Mouse (Mus musculus) heart, embryonic 16.5 days (tissue): Measurements from ENCODE around the gene Vil1. TPM values are rescaled to one million over a fixed set of nuclear protein-coding genes. Genes with fewer than 3 reads are reported as not detected.
A peak's percentile ranks its signal among the peaks of the same experiment; 100 is the strongest.

Source experiments
- ATAC-seq: fragments of 200-750 bp; cut with Nextera tagmentation; replicated peaks from 2 replicates; pipeline ENCODE4 v1.8.0; 2017; ENCODE audit warnings: moderate number of reproducible peaks; ENCODE audit not compliant: insufficient read depth, low FRiP score; ENCODE audit errors: extremely low read depth
- H3K27ac ChIP-seq: fragments of 300-500 bp; sonication (generic); 2 replicates; pipeline ENCODE4 v1.5.1; 2014; ENCODE audit warnings: mild to moderate bottlenecking, low read length, control low read depth, moderate library complexity
- H3K27me3 ChIP-seq: fragments of 300-500 bp; sonication (generic); 2 replicates; pipeline ENCODE4 v1.6.1; 2014; ENCODE audit warnings: low read length, mixed read lengths; ENCODE audit not compliant: control insufficient read depth, insufficient read depth
- H3K36me3 ChIP-seq: fragments of 300-500 bp; sonication (generic); 2 replicates; pipeline ENCODE4 v1.6.1; 2014; ENCODE audit not compliant: control insufficient read depth, insufficient read depth
- H3K4me1 ChIP-seq: fragments of 300-500 bp; sonication (generic); 2 replicates; pipeline ENCODE4 v1.6.1; 2014; ENCODE audit warnings: low read length, mixed read lengths; ENCODE audit not compliant: control insufficient read depth, insufficient read depth
- H3K4me2 ChIP-seq: fragments of 300-500 bp; sonication (generic); 2 replicates; pipeline ENCODE4 v1.6.1; 2014; ENCODE audit warnings: low read depth, mild to moderate bottlenecking, control low read depth, low read length
- H3K4me3 ChIP-seq: fragments of 300-500 bp; sonication (generic); 2 replicates; pipeline ENCODE4 v1.5.1; 2014; ENCODE audit warnings: mild to moderate bottlenecking, control low read depth, low read length
- H3K9ac ChIP-seq: fragments of 300-500 bp; sonication (generic); 2 replicates; pipeline ENCODE4 v1.6.1; 2014; ENCODE audit warnings: low read length, control low read depth
- H3K9me3 ChIP-seq: fragments of 300-500 bp; sonication (generic); replicated peaks from 2 replicates; pipeline ENCODE4 v1.6.1; 2016; ENCODE audit warnings: low read length; ENCODE audit not compliant: control insufficient read depth
- WGBS: fragments of 180-500 bp; shearing (Covaris S2); extraction: QIAGEN DNeasy Blood & Tissue Kit; methylation state at CpG from one replicate; pipeline ENCODE4 v1.1.7; 2014; 5-methylcytosine and 5-hydroxymethylcytosine counted together
- polyA plus RNA-seq: library from polyadenylated mRNA; unstranded; fragments of >200 nt; fragmentation: Nextera tagmentation; extraction: Ambion mirVana; gene quantifications from 2 replicates; pipeline ENCODE4 v1.2.1, GENCODE M21; 2015

Gene Vil1
- polyA plus RNA-seq, 1 experiment from 2014 or later, result 1.7 TPM

DNA sequence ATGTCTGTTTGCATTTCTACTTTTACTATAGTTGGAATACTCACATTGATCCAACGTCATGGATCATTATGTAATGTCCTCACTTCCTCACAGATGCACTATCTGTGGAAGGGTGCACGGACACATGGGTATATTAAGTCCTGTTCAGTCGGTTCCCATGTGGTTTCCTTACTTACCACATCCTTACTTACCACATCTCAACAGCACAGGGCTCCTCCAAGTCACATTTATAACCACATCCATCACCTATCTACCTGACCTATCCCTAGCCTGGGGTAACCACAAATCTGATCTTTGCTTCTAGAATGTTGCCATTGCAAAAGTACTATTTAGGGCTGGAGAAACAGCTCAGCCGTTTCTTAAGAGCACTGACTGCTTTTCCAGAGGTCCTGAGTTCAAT is 35.8 kb upstream of the Vil1 start:
- H3K4me3 ChIP-seq, result no peak overlapping the region
- no peaks in the 10 kb centered on the region for H3K9me3 ChIP-seq
- H3K36me3 ChIP-seq, result no peaks in the 10 kb centered on the region
- no peak for ATAC-seq
- WGBS, result 63% methylated on average over 4 of the region's 4 CpGs
- H3K27ac ChIP-seq, result no peak overlapping the region
- no peak overlapping the region for H3K9ac ChIP-seq
- peaks cover 7% of the 10 kb centered on the region for H3K4me1 ChIP-seq
- no peaks in the 10 kb centered on the region for H3K27me3 ChIP-seq
- H3K4me2 ChIP-seq, result no peak overlapping the region

DNA sequence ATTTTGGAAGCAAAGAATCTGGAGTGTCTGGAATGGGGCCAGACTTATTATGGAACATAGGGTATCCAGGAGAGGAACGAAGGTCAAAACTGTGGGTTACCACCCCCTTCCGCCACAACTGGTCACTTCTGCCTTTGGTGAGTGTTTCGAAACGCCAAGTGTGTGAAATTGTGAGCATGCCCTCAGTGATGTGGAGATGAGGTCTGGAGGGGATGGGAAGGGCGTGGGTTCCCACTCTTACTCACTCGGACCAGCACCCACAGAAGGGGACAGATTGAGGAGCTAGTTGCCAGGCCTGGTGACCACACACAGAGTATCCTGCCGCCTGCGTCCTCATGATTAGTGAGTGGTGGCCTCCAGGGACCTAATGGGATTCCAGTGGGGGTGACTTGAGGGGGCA is 34.2 kb upstream of the Vil1 start, which contains the start of gene Slc11a1:
Gene Slc11a1, plus strand, starts transcription at position 216 of the 400 bp plus-strand sequence.
- Histone ChIP-seq H3K27me3 (no peaks in the 10 kb centered on the region), H3K36me3 (no peaks in the 10 kb centered on the region), H3K4me3 (no peak within 1 kb of the TSS), H3K4me1 (peaks cover 7% of the 10 kb centered on the region), H3K27ac (no peak within 1 kb of the TSS), H3K9ac (peak within 1 kb of the TSS; percentile 29; the same call in 1 of the 2 replicates), H3K4me2 (no peak within 1 kb of the TSS), H3K9me3 (no peaks in the 10 kb centered on the region)
- ATAC-seq, result no peak
- 68% methylated on average over 8 of the region's 8 CpGs for WGBS

GRCm38 (mm10) chr1:74375561-74375960 is 33.6 kb upstream of the Vil1 start:
- ATAC-seq, result no peak
- Histone ChIP-seq H3K27me3 (no peaks in the 10 kb centered on the region), H3K4me2 (no peak overlapping the region), H3K27ac (no peak overlapping the region), H3K4me1 (peaks cover 7% of the 10 kb centered on the region), H3K36me3 (no peaks in the 10 kb centered on the region), H3K9ac (0 out of 2 replicates have a peak overlapping the region, but pooled peaks have one; percentile 29), H3K4me3 (no peak overlapping the region), H3K9me3 (no peaks in the 10 kb centered on the region)
- WGBS, result 74% methylated on average over 10 of the region's 10 CpGs

DNA sequence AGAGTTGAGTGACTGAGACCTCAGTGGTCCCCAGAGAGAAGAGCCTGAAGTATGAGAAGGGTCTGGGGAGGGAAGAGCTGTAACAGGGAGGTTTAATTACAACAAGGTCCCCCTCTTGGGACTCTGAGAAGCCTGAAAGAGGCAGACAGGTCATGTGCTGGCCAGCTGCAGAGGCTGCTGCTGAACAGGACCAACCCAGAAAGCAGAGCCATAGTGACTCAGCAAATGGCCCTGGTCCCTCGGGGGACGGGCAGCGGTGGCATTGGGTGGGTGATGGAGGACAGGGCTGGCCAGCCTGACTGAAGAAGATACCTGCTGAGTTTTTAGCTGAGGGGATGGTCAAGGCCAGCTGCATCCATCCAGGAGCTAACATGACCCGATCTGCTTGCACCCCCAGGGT is 32.8 kb upstream of the Vil1 start:
- no peaks in the 10 kb centered on the region for H3K27me3 ChIP-seq
- no peaks in the 10 kb centered on the region for H3K36me3 ChIP-seq
- 84% methylated on average over 4 of the region's 4 CpGs for WGBS
- no peak overlapping the region for H3K27ac ChIP-seq
- H3K4me3 ChIP-seq, result no peak overlapping the region
- peaks cover 7% of the 10 kb centered on the region for H3K4me1 ChIP-seq
- no peak for ATAC-seq
- no peaks in the 10 kb centered on the region for H3K9me3 ChIP-seq
- no peak overlapping the region for H3K9ac ChIP-seq
- no peak overlapping the region for H3K4me2 ChIP-seq

DNA sequence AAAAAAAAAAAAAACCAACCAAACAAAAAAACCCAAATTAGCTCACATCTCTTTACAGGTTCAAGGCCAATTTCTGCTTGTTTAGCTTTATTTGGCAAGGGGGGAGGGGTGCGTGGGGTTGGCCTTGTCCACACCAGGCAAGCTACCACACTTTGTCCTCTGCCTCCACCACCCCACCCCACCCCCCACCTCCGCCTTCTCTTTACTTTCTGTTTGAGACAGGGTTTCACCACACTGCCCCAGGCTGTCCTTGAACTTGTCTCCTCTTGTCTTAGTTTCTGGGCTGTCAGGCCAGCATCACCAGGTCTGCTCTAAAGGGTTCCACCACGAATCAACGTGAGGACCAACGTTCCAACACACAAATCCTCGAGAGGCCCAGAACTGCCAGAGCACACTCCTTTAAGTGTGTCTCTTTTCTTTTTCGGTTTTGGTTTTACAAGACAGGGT is 30.1 kb upstream of the Vil1 start:
- H3K4me1 ChIP-seq, result peaks cover 7% of the 10 kb centered on the region
- no peak overlapping the region for H3K4me2 ChIP-seq
- H3K4me3 ChIP-seq, result no peak overlapping the region
- H3K9me3 ChIP-seq, result no peaks in the 10 kb centered on the region
- no peak overlapping the region for H3K9ac ChIP-seq
- 79% methylated on average over 7 of the region's 7 CpGs for WGBS
- ATAC-seq, result no peak
- no peaks in the 10 kb centered on the region for H3K27me3 ChIP-seq
- H3K27ac ChIP-seq, result no peak overlapping the region
- H3K36me3 ChIP-seq, result no peaks in the 10 kb centered on the region

GRCm38 (mm10) chr1:74380484-74380883 is 28.7 kb upstream of the Vil1 start:
- Histone ChIP-seq H3K4me3 (no peak overlapping the region), H3K36me3 (no peaks in the 10 kb centered on the region), H3K4me2 (no peak overlapping the region), H3K27me3 (no peaks in the 10 kb centered on the region), H3K27ac (no peak overlapping the region), H3K4me1 (no peaks in the 10 kb centered on the region), H3K9ac (no peak overlapping the region), H3K9me3 (no peaks in the 10 kb centered on the region)
- ATAC-seq, result no peak
- WGBS, result 92% methylated on average over 5 of the region's 5 CpGs

DNA sequence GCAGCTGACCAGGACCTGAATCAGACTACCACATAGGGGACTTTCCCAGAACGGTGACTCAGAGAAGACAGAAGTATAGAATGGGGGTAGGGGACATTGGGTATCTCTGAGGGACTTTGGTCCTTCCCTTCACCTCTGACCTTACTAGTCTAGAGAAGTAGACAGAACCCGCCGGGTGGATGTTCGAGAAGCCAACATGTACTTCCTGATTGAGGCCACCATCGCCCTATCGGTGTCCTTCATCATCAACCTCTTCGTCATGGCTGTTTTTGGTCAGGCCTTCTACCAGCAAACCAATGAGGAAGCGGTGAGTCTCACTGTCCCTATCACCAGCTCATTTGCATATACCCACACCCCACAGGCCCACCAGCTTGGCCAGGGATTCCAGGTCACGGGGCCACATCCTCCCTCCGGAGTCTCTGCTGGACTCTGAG is 27.6 kb upstream of the Vil1 start:
- no peaks in the 10 kb centered on the region for H3K4me1 ChIP-seq
- H3K36me3 ChIP-seq, result no peaks in the 10 kb centered on the region
- no peak overlapping the region for H3K9ac ChIP-seq
- no peaks in the 10 kb centered on the region for H3K9me3 ChIP-seq
- H3K27ac ChIP-seq, result no peak overlapping the region
- H3K4me2 ChIP-seq, result no peak overlapping the region
- H3K4me3 ChIP-seq, result no peak overlapping the region
- WGBS, result 91% methylated on average over 10 of the region's 10 CpGs
- no peaks in the 10 kb centered on the region for H3K27me3 ChIP-seq
- ATAC-seq, result no peak

GRCm38 (mm10) chr1:74383385-74383784 is 25.8 kb upstream of the Vil1 start:
- Histone ChIP-seq H3K9me3 (no peaks in the 10 kb centered on the region), H3K4me1 (peaks cover 8% of the 10 kb centered on the region; the same call in 1 of the 2 replicates), H3K36me3 (no peaks in the 10 kb centered on the region), H3K9ac (no peak overlapping the region), H3K4me2 (no peak overlapping the region), H3K4me3 (no peak overlapping the region), H3K27ac (no peak overlapping the region), H3K27me3 (no peaks in the 10 kb centered on the region)
- ATAC-seq, result no peak
- 82% methylated on average over 13 of the region's 13 CpGs for WGBS

GRCm38 (mm10) chr1:74384525-74384924 is 24.7 kb upstream of the Vil1 start:
- Histone ChIP-seq H3K27me3 (no peaks in the 10 kb centered on the region), H3K27ac (no peak overlapping the region)

More at GRCm38 (mm10) chr1:74384525-74384924, 24.7 kb upstream of the Vil1 start:
- Histone ChIP-seq H3K4me1 (peaks cover 11% of the 10 kb centered on the region), H3K4me2 (no peak overlapping the region), H3K4me3 (no peak overlapping the region), H3K9ac (no peak overlapping the region), H3K9me3 (no peaks in the 10 kb centered on the region), H3K36me3 (no peaks in the 10 kb centered on the region)
- WGBS, result 75% methylated on average over 8 of the region's 8 CpGs
- ATAC-seq, result no peak
